Mouse (Mus musculus) effector memory CD4-positive, alpha-beta T cell, adult 7 months (primary cell): ENCODE results near the gene Gp1ba. TPM values are rescaled to one million over a fixed set of nuclear protein-coding genes. Genes with fewer than 3 reads are reported as not detected.

Experiments
- polyA plus RNA-seq: library from polyadenylated mRNA; unstranded; fragments of 100-300 nt; shearing (Covaris generic); gene quantifications from one replicate; pipeline ENCODE4 v1.2.1, GENCODE M21; 2017

Gene Gp1ba
- polyA plus RNA-seq, result not detected

GRCm38 (mm10) chr11:70638714-70639278, at the start of gene Gp1ba:
TSS of gene Gp1ba (plus strand) at chr11:70639122.

GRCm38 (mm10) chr11:70615516-70616093, 23.3 kb upstream of the Gp1ba start, which contains the start of gene 4930544D05Rik:
TSS of gene 4930544D05Rik (plus strand) at chr11:70615848.

GRCm38 (mm10) chr11:70619101-70619500, 19.8 kb upstream of the Gp1ba start, which contains the start of gene Chrne:
TSS of gene Chrne (minus strand) at chr11:70619216.

GRCm38 (mm10) chr11:70646691-70647650, 8.0 kb downstream of the Gp1ba start, which contains the start of the genes Rnf167 and Slc25a11:
TSS of gene Rnf167 (plus strand) at chr11:70647235.
TSS of gene Slc25a11 (minus strand) at chr11:70647479.

GRCm38 (mm10) chr11:70654198-70654922, 15.4 kb downstream of the Gp1ba start, which contains the start of gene Pfn1:
TSS of gene Pfn1 (minus strand) at chr11:70654644.

GRCm38 (mm10) chr11:70656964-70657363, 18.0 kb downstream of the Gp1ba start, which contains the start of gene Eno3:
TSS of gene Eno3 (plus strand) at chr11:70657202.

GRCm38 (mm10) chr11:70668771-70669505, 30.0 kb downstream of the Gp1ba start, which contains the start of gene Spag7:
TSS of gene Spag7 (minus strand) at chr11:70669416.

GRCm38 (mm10) chr11:70687601-70688199, 48.8 kb downstream of the Gp1ba start, which contains the start of gene Camta2:
TSS of gene Camta2 (minus strand) at chr11:70688105.

Other genes starting within 250 kb of the Gp1ba start
- gene Pelp1, start 229.1 kb upstream of the Gp1ba start, polyA plus RNA-seq, result 9.9 TPM
- 172 TPM for gene Arrb2, start 206.5 kb upstream of the Gp1ba start, polyA plus RNA-seq
- gene Med11, start 187.2 kb upstream of the Gp1ba start, polyA plus RNA-seq, result 192 TPM
- 0.43 TPM for gene Zmynd15, start 179.7 kb upstream of the Gp1ba start, polyA plus RNA-seq
- 3.0 TPM for gene Cxcl16, start 179.1 kb upstream of the Gp1ba start, polyA plus RNA-seq
- gene Tm4sf5, start 133.9 kb upstream of the Gp1ba start, polyA plus RNA-seq, result 0.67 TPM
- gene Vmo1, start 124.5 kb upstream of the Gp1ba start, polyA plus RNA-seq, result not detected
- not detected for gene Gltpd2, start 119.9 kb upstream of the Gp1ba start, polyA plus RNA-seq
- gene Psmb6, start 113.8 kb upstream of the Gp1ba start, polyA plus RNA-seq, result 301 TPM
- not detected for gene Gm40193, start 106.2 kb upstream of the Gp1ba start, polyA plus RNA-seq
- gene Pld2, start 99.1 kb upstream of the Gp1ba start, polyA plus RNA-seq, result 12.7 TPM
- gene Mink1, start 76.2 kb upstream of the Gp1ba start, polyA plus RNA-seq, result 24.3 TPM
- gene 4930544D05Rik, start 23.3 kb upstream of the Gp1ba start, polyA plus RNA-seq, result 1.5 TPM
- 10.7 TPM for gene Chrne, start 19.9 kb upstream of the Gp1ba start, polyA plus RNA-seq
- gene Rnf167, start 8.1 kb downstream of the Gp1ba start, polyA plus RNA-seq, result 286 TPM
- gene Slc25a11, start 8.4 kb downstream of the Gp1ba start, polyA plus RNA-seq, result 71.3 TPM
- gene Pfn1, start 15.5 kb downstream of the Gp1ba start, polyA plus RNA-seq, result 2,639 TPM
- 11.1 TPM for gene Eno3, start 18.1 kb downstream of the Gp1ba start, polyA plus RNA-seq
- 67.7 TPM for gene Spag7, start 30.3 kb downstream of the Gp1ba start, polyA plus RNA-seq
- gene Camta2, start 49.0 kb downstream of the Gp1ba start, polyA plus RNA-seq, result 41.4 TPM
- gene Inca1, start 61.0 kb downstream of the Gp1ba start, polyA plus RNA-seq, result 0.35 TPM
- gene Kif1c, start 61.4 kb downstream of the Gp1ba start, polyA plus RNA-seq, result 1.4 TPM
- 4.1 TPM for gene Zfp3, start 125.1 kb downstream of the Gp1ba start, polyA plus RNA-seq
- not detected for gene Scimp, start 173.5 kb downstream of the Gp1ba start, polyA plus RNA-seq
- 69.6 TPM for gene Rabep1, start 205.7 kb downstream of the Gp1ba start, polyA plus RNA-seq